Mouse (Mus musculus) G1E (cell line): ENCODE results near the gene Gm11084. TPM values are rescaled to one million over a fixed set of nuclear protein-coding genes. Genes with fewer than 3 reads are reported as not detected.
A peak's percentile ranks its signal among the peaks of the same experiment; 100 is the strongest.

Source experiments
- ATAC-seq: 2 replicates; pipeline ENCODE4 v1.8.0; 2016; ENCODE audit warnings: mild to moderate bottlenecking; ENCODE audit not compliant: insufficient number of reproducible peaks, poor library complexity, low FRiP score, severe bottlenecking; ENCODE audit errors: extremely low read depth
- DNase-seq: peaks from one replicate; pipeline ENCODE4 v3.0.0; 2012; ENCODE audit warnings: low spot score
- H3K27me3 ChIP-seq: 2 replicates; pipeline ENCODE4 v1.6.1; 2012; ENCODE audit warnings: mild to moderate bottlenecking, low read length, inconsistent platforms; ENCODE audit not compliant: insufficient read depth
- H3K36me3 ChIP-seq: replicated peaks from 2 replicates; pipeline ENCODE3; 2012; ENCODE audit warnings: mild to moderate bottlenecking, inconsistent platforms
- H3K4me1 ChIP-seq: 2 replicates; pipeline ENCODE4 v1.6.1; 2012; ENCODE audit warnings: low read depth, low read length, inconsistent platforms, mixed read lengths; ENCODE audit not compliant: insufficient read depth
- H3K4me3 ChIP-seq: 2 replicates; pipeline ENCODE4 v1.5.1; 2012; ENCODE audit warnings: low read depth, mild to moderate bottlenecking, inconsistent platforms, low read length, moderate library complexity, mixed read lengths
- H3K9me3 ChIP-seq: replicated peaks from 2 replicates; pipeline ENCODE4 v1.6.1; 2012; ENCODE audit warnings: inconsistent platforms
- CTCF ChIP-seq: IDR thresholded peaks from 2 replicates; pipeline ENCODE4 v1.5.1; 2012; ENCODE audit warnings: low read depth, low read length, inconsistent platforms, mixed read lengths
- GATA1 ChIP-seq: IDR thresholded peaks from 2 replicates; pipeline ENCODE4 v1.6.1; 2012; ENCODE audit warnings: borderline replicate concordance, low read length, inconsistent platforms, mixed read lengths
- GATA2 ChIP-seq: IDR thresholded peaks from 2 replicates; pipeline ENCODE4 v1.6.1; 2012; ENCODE audit warnings: low read depth, low read length, inconsistent platforms, borderline replicate concordance
- POLR2AphosphoS5 ChIP-seq: IDR thresholded peaks from 2 replicates; pipeline ENCODE4 v1.6.1; 2012; ENCODE audit warnings: low read depth, low read length, inconsistent platforms; ENCODE audit not compliant: insufficient replicate concordance
- TAL1 ChIP-seq: conservative IDR thresholded peaks from 2 replicates; pipeline ENCODE4 v1.6.1; 2012; ENCODE audit warnings: low read depth, low read length, inconsistent platforms, mixed read lengths
- polyA plus RNA-seq: library from polyadenylated mRNA; stranded (reverse); fragments of >175 nt; gene quantifications from 2 replicates; pipeline ENCODE4 v1.2.3, GENCODE M21; 2012
- total RNA-seq, 2 experiments: library from RNA; stranded (forward) in 1 of 2; stranded (reverse) in 1 of 2; fragments of 200-1000 nt in 1 of 2; fragments of >200 nt in 1 of 2; fragmentation: Nextera tagmentation in 1 of 2; gene quantifications; 2 replicates each; pipeline ENCODE4 v1.2.3; 2014 to 2017

Gm11084 gene
- total and polyA plus RNA-seq, 3 experiments: not detected

GRCm38 (mm10) chr2:73003751-73004717 lies 17.5 kb upstream of the Gm11084 start:
- H3K4me1 ChIP-seq: peaks cover 57% of the 10 kb centered on the region
- no peak for TF ChIP-seq GATA1
- no peak for TF ChIP-seq GATA2
- no peak for TF ChIP-seq POLR2AphosphoS5
- TF ChIP-seq CTCF: no peak
- no peak for TF ChIP-seq TAL1
- ATAC-seq (0 out of 2 replicates have a peak, but pooled peaks have one; percentile 9), DNase-seq (peak; percentile 29)
- H3K9me3 ChIP-seq: peaks cover 6% of the 10 kb centered on the region
- H3K4me3 ChIP-seq: peak overlapping the region; percentile 30; the same call in 1 of the 2 replicates
- H3K27me3 ChIP-seq: peaks cover 2% of the 10 kb centered on the region; the same call in 1 of the 2 replicates
- no peaks in the 10 kb centered on the region for H3K36me3 ChIP-seq

GRCm38 (mm10) chr2:73003049-73003448 lies 16.5 kb upstream of the Gm11084 start:
- peaks cover 2% of the 10 kb centered on the region; the same call in 1 of the 2 replicates for H3K27me3 ChIP-seq
- no peaks in the 10 kb centered on the region for H3K9me3 ChIP-seq
- ATAC-seq (0 out of 2 replicates have a peak, but pooled peaks have one; percentile 18), DNase-seq (peak; percentile 48)
- no peaks in the 10 kb centered on the region for H3K36me3 ChIP-seq
- TF ChIP-seq TAL1 (no peak), GATA2 (no peak), POLR2AphosphoS5 (no peak), GATA1 (no peak), CTCF (no peak)
- H3K4me1 ChIP-seq: peaks cover 55% of the 10 kb centered on the region
- H3K4me3 ChIP-seq: no peak overlapping the region; the same call in 1 of the 2 replicates

- TF ChIP-seq POLR2AphosphoS5 (no peak), GATA1 (no peak), CTCF (no peak), GATA2 (no peak), TAL1 (no peak)
- peaks cover 58% of the 10 kb centered on the region for H3K4me1 ChIP-seq
- H3K9me3 ChIP-seq: no peaks in the 10 kb centered on the region
- no peak for ATAC-seq
- no peak for DNase-seq
- H3K36me3 ChIP-seq: no peaks in the 10 kb centered on the region
- H3K27me3 ChIP-seq: peaks cover 2% of the 10 kb centered on the region; the same call in 1 of the 2 replicates
- no peak overlapping the region for H3K4me3 ChIP-seq
Observed at GRCm38 (mm10) chr2:73002451-73002850, 15.9 kb upstream of the Gm11084 start.

GRCm38 (mm10) chr2:73001994-73002393 lies 15.5 kb upstream of the Gm11084 start:
- H3K36me3 ChIP-seq: no peaks in the 10 kb centered on the region
- H3K27me3 ChIP-seq: peaks cover 2% of the 10 kb centered on the region; the same call in 1 of the 2 replicates
- no peak overlapping the region for H3K4me3 ChIP-seq
- no peaks in the 10 kb centered on the region for H3K9me3 ChIP-seq
- DNase-seq (no peak), ATAC-seq (no peak)
- peaks cover 58% of the 10 kb centered on the region for H3K4me1 ChIP-seq
- no peak for TF ChIP-seq CTCF

GRCm38 (mm10) chr2:73000194-73000593 lies 13.7 kb upstream of the Gm11084 start:
- H3K4me3 ChIP-seq: peak overlapping the region; percentile 8; the same call in 1 of the 2 replicates
- H3K36me3 ChIP-seq: no peaks in the 10 kb centered on the region
- H3K9me3 ChIP-seq: no peaks in the 10 kb centered on the region
- ATAC-seq: peak; percentile 38; the same call in 1 of the 2 replicates
- H3K4me1 ChIP-seq: peaks cover 65% of the 10 kb centered on the region
- TF ChIP-seq CTCF: no peak
- peak; percentile 29; the same call in 1 of the 2 replicates for TF ChIP-seq TAL1
- DNase-seq: no peak
- peaks cover 2% of the 10 kb centered on the region; the same call in 1 of the 2 replicates for H3K27me3 ChIP-seq

GRCm38 (mm10) chr2:72997586-72997985 lies 11.1 kb upstream of the Gm11084 start:
- Histone ChIP-seq H3K4me3 (no peak overlapping the region), H3K9me3 (no peaks in the 10 kb centered on the region), H3K27me3 (no peaks in the 10 kb centered on the region), H3K36me3 (no peaks in the 10 kb centered on the region), H3K4me1 (peaks cover 43% of the 10 kb centered on the region)
- TF ChIP-seq POLR2AphosphoS5: no peak
- no peak for TF ChIP-seq TAL1
- TF ChIP-seq CTCF: no peak
- no peak for TF ChIP-seq GATA2
- TF ChIP-seq GATA1: no peak
- no peak for DNase-seq
- no peak for ATAC-seq
